Mouse (Mus musculus): ENCODE measurements at regions not wholly inside any gene's neighbourhood (a gene's known extent, or its start where the extent isn't known, plus 50 kb on each side); places are given as distances from the start of the nearest gene placed in this dataset.

- DNase-seq = no peak
Observed at GRCm38 (mm10) chr15:27137580-27137979, 242.2 kb upstream of the Fbxl7 start.

GRCm38 (mm10) chr15:27145860-27146259, 250.5 kb upstream of the Fbxl7 start:
- DNase-seq = no peak

GRCm38 (mm10) chr15:27160986-27161385, 265.6 kb upstream of the Fbxl7 start:
- DNase-seq = no peak

- DNase-seq = no peak
Observed at GRCm38 (mm10) chr15:27167484-27167883, 272.1 kb upstream of the Fbxl7 start.

- no peak for DNase-seq
Observed at GRCm38 (mm10) chr15:27169846-27170245, 274.5 kb upstream of the Fbxl7 start.

GRCm38 (mm10) chr15:27173506-27173905, 278.1 kb upstream of the Fbxl7 start:
- DNase-seq = no peak

GRCm38 (mm10) chr15:27178084-27178935, 282.9 kb upstream of the Fbxl7 start:
- no peak for DNase-seq

GRCm38 (mm10) chr15:27189699-27190098, 276.8 kb upstream of the Ank start:
- DNase-seq = peak; percentile 21 to 56

GRCm38 (mm10) chr15:27201513-27201912, 265.0 kb upstream of the Ank start:
- DNase-seq = no peak

- DNase-seq = no peak
Observed at GRCm38 (mm10) chr15:27204888-27205287, 261.6 kb upstream of the Ank start.

- no peak for DNase-seq
Observed at GRCm38 (mm10) chr15:27207446-27207845, 259.0 kb upstream of the Ank start.

GRCm38 (mm10) chr15:27216387-27216786, 250.1 kb upstream of the Ank start:
- DNase-seq = no peak

GRCm38 (mm10) chr15:27219126-27219738, 247.2 kb upstream of the Ank start:
- no peak for DNase-seq

- no peak for DNase-seq
Observed at GRCm38 (mm10) chr15:27223610-27224511, 242.6 kb upstream of the Ank start.

GRCm38 (mm10) chr15:27224512-27224850, 242.0 kb upstream of the Ank start:
- DNase-seq = no peak

GRCm38 (mm10) chr15:27232804-27233203, 233.7 kb upstream of the Ank start:
- no peak for DNase-seq

GRCm38 (mm10) chr15:27234770-27235169, 231.7 kb upstream of the Ank start:
- peak; percentile 6 to 54 for DNase-seq

- DNase-seq = no peak
Observed at GRCm38 (mm10) chr15:27238301-27238700, 228.2 kb upstream of the Ank start.

GRCm38 (mm10) chr15:27246302-27246701, 220.2 kb upstream of the Ank start:
- DNase-seq = peak; percentile 4 to 26

GRCm38 (mm10) chr15:27258984-27259853, 207.3 kb upstream of the Ank start:
- no peak for DNase-seq

GRCm38 (mm10) chr15:27259854-27260191, 206.7 kb upstream of the Ank start:
- no peak for DNase-seq

- no peak for DNase-seq
Observed at GRCm38 (mm10) chr15:27270203-27270602, 196.3 kb upstream of the Ank start.

- DNase-seq = no peak
Observed at GRCm38 (mm10) chr15:27282279-27282678, 184.2 kb upstream of the Ank start.

Measured in kidney, adult 8-10 months (tissue).